Mouse (Mus musculus) testis, adult 2 months (tissue): ENCODE data around the gene Kremen1. TPM values are rescaled to one million over a fixed set of nuclear protein-coding genes. Genes with fewer than 3 reads are reported as not detected.

ENCODE experiments used
- H3K27ac ChIP-seq: fragments of 200-500 bp; 2 replicates; pipeline ENCODE4 v1.5.1; 2012; ENCODE audit warnings: low read depth, low read length; ENCODE audit not compliant: control insufficient read depth, insufficient read depth
- H3K27me3 ChIP-seq: fragments of 200-500 bp; 2 replicates; pipeline ENCODE4 v1.6.1; 2012; ENCODE audit warnings: mild to moderate bottlenecking, low read length, moderate library complexity; ENCODE audit not compliant: control insufficient read depth, insufficient read depth
- H3K36me3 ChIP-seq: fragments of 200-500 bp; 2 replicates; pipeline ENCODE4 v1.6.1; 2012; ENCODE audit warnings: mild to moderate bottlenecking, low read length; ENCODE audit not compliant: control insufficient read depth, insufficient read depth
- H3K4me1 ChIP-seq: fragments of 200-500 bp; 2 replicates; pipeline ENCODE4 v1.6.1; 2012; ENCODE audit warnings: low read length; ENCODE audit not compliant: control insufficient read depth, insufficient read depth
- H3K4me3 ChIP-seq: fragments of 200-500 bp; 2 replicates; pipeline ENCODE4 v1.5.1; 2012; ENCODE audit warnings: low read depth, mild to moderate bottlenecking, low read length, moderate library complexity, mixed read lengths; ENCODE audit not compliant: control insufficient read depth
- CTCF ChIP-seq: fragments of 200-500 bp; IDR thresholded peaks from 2 replicates; pipeline ENCODE4 v1.5.1; 2012; ENCODE audit warnings: low read depth, mild to moderate bottlenecking, inconsistent platforms, low read length, moderate library complexity; ENCODE audit not compliant: control insufficient read depth, insufficient read depth, insufficient replicate concordance
- POLR2A ChIP-seq: fragments of 200-500 bp; IDR thresholded peaks from 2 replicates; pipeline ENCODE4 v1.6.1; 2012; ENCODE audit warnings: low read depth, mild to moderate bottlenecking, inconsistent platforms, low read length, moderate library complexity; ENCODE audit not compliant: control insufficient read depth
- polyA plus RNA-seq: library from polyadenylated mRNA; depleted of rRNA; stranded (reverse); fragments of >200 nt; gene quantifications from 2 replicates; pipeline ENCODE4 v1.2.3, GENCODE M21; 2012

Kremen1 gene
- polyA plus RNA-seq, 1 experiment: 13.5 TPM

DNA sequence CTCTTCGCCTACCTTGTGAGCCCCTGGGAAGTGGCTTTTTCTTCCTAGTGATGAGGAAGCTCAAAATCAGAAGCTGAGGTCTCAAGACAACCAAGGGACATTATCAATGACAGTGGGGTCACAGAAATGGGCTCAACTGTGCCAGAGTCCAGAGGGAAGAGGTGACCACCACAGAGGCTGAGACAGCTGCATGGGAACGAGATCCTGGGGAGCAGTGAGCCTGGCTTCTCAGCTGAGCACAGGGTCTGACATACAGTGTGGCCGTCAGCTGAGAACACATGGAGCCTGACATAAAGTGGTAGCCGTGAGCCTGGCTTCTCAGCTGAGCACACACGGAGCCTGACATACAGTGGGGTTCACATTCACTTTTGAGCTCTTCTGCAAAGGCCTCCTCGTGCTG lies 58.3 kb downstream of the Kremen1 start:
- no peaks in the 10 kb centered on the region for H3K36me3 ChIP-seq
- H3K4me3 ChIP-seq: no peak overlapping the region
- no peak overlapping the region for H3K27ac ChIP-seq
- H3K4me1 ChIP-seq: no peaks in the 10 kb centered on the region
- H3K27me3 ChIP-seq: no peaks in the 10 kb centered on the region
- TF ChIP-seq CTCF (no peak), POLR2A (no peak)

DNA sequence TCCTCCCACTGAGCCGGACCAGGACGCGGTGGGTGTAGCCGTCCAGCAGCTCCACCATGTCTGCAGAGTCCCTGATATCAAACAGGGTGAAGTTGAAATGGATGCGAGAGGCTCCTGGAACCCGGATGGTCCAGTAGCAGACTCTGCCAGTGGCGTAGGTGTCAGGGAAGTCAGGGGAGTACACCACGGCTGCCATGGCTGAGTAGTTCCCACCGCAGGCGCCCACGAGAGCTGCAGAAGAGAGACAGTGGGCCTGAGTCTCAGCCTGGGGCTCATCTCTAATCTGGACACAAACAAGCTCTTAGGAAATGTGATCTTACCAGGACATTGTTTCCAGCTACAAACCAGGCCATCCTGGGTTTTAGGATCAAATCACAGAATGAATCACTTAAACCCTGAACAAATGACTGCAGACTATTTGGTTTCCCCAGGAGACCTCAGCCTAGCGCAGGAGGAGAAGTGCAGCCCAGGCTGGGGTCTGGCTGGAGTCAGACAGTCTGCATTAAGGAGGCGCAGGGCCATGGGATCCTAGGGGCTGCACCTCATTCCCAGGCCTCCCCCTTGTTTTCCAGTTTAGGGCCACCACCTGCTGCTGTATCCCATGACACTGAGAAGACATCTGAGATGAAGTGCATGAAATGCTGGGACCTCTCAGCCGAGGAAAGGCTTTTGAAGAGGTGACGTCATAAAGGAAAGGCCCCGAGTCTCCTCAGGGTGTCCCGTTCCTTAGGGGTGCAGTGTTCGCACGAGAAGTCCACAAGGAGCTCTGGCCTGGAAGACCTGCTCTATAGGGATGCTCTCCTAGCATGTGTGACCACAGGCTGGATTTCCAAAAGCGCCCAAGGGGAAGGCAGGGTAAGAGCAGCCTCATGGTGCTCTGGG lies 59.3 kb downstream of the Kremen1 start:
- Histone ChIP-seq H3K27ac (no peak overlapping the region), H3K4me3 (no peak overlapping the region), H3K27me3 (no peaks in the 10 kb centered on the region), H3K4me1 (no peaks in the 10 kb centered on the region), H3K36me3 (no peaks in the 10 kb centered on the region)
- no peak for TF ChIP-seq CTCF
- no peak for TF ChIP-seq POLR2A

DNA sequence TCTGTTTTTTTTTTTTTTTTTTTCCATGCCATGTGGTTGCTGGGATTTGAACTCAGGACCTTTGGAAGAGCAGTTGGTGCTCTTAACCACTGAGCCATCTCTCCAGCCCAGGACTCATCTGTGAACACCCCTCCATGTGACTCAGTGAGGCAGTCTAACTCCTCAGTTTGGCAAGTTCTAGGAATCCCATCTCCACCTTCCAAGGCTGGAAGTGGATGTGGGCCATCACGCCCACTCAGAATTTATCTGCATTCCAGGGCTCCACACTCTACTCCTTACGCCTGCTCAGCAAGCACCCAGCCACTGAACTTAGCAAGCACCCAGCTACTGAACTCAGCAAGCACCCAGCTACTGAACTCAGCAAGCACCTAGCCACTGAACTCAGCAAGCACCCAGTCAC lies 61.5 kb downstream of the Kremen1 start:
- Histone ChIP-seq H3K27me3 (no peaks in the 10 kb centered on the region), H3K4me3 (no peak overlapping the region), H3K36me3 (no peaks in the 10 kb centered on the region), H3K27ac (no peak overlapping the region), H3K4me1 (no peaks in the 10 kb centered on the region)
- TF ChIP-seq POLR2A (no peak), CTCF (no peak)

DNA sequence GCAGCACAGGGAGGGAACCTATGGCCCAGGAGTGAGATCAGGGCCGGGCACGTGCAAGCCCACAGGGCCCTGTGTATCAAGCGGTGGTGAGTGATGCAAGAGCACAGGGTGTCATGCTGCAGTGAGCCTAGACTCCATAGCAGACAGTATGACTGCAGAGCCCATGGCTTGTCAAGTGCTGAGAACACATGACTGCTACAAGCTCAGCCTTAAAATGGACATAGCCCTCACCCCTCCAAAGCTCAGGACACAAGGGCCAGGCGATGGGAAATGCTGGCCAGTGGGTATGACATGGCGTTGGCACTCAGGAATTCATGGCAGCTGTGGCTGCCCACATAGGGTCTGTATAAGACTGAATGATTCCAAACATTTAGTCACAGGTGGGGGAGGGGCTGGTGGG lies 64.3 kb downstream of the Kremen1 start:
- Histone ChIP-seq H3K27ac (no peak overlapping the region), H3K27me3 (no peaks in the 10 kb centered on the region), H3K36me3 (no peaks in the 10 kb centered on the region), H3K4me1 (no peaks in the 10 kb centered on the region), H3K4me3 (no peak overlapping the region)
- no peak for TF ChIP-seq CTCF
- no peak for TF ChIP-seq POLR2A

DNA sequence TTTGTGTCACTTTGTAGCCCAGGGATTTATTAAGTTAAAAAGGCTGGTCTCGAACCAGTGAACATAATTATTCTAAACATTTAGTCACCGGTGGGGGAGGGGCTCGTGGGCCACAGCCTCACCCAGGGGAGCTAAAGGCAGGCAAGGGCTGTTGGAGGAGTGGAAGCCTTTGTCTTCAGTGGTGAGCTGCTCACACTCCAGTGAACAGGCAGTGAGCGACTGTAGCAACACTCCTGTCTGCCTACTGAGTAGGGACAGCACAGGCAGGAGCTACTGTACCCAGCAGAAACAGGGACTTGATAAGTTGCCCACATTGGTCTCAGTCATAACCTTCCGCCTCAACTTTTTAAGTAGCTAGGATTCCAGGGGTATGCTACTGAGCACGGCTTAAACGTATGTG lies 64.8 kb downstream of the Kremen1 start:
- no peak overlapping the region for H3K27ac ChIP-seq
- H3K4me1 ChIP-seq: no peaks in the 10 kb centered on the region
- no peak overlapping the region for H3K4me3 ChIP-seq
- TF ChIP-seq POLR2A: no peak
- TF ChIP-seq CTCF: no peak
- no peaks in the 10 kb centered on the region for H3K27me3 ChIP-seq
- H3K36me3 ChIP-seq: no peaks in the 10 kb centered on the region

DNA sequence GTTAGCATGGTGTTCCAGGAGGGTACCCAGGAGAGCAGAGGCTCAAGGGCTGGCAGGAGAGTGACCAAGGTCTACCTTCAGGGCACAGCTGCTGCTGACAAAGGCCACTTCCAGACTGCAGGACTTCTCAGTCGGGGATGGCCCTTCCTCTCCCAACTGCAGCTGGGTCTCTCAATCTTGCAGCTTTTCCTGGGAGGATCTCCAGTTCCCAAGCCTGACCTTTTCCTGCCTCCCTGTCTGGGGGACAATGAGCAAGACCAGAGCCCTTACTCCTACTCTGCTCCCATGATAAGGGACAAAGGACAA lies 67.8 kb downstream of the Kremen1 start:
- H3K4me1 ChIP-seq: no peaks in the 10 kb centered on the region
- TF ChIP-seq CTCF: no peak
- no peak for TF ChIP-seq POLR2A
- H3K36me3 ChIP-seq: no peaks in the 10 kb centered on the region
- H3K27me3 ChIP-seq: no peaks in the 10 kb centered on the region
- H3K27ac ChIP-seq: no peak overlapping the region
- H3K4me3 ChIP-seq: no peak overlapping the region

DNA sequence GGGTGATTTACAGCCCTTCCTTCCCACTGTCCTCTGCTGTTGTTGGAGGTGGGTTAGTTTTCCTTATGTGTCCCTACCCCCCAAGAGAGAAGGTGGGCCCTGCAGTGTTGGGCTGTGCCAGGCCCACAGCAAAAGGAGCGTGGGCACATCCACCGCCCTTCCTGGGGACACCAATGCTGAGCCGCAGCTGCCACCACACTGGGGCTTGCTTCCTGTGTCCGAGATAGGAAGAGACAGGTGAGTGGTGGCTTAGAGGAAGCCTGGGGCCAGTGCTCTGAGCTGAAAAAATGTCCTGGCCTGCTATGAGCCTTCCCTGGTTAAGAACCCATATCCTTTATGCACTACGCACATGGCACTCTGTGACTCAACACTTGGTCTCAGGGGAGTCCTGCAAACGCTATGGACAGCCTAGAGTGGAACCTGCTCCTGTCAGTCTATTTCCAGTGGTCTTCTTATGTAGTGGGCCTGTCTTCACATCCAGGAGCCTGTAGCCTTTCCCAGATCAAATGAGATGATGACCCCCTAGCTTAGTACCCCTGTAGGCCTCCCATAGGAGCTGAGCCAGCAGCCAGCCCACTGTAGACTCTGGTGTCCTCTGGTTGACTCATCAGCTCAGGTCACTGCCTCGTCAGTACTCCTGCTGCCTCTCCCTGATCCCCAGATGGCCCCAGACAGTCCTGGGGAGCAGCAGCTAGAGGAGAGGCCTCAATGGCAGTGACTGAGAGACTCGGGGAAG lies 68.3 kb downstream of the Kremen1 start:
- Histone ChIP-seq H3K27ac (no peak overlapping the region), H3K36me3 (no peaks in the 10 kb centered on the region)

More for the DNA sequence above, 68.3 kb downstream of the Kremen1 start:
- Histone ChIP-seq H3K4me1 (no peaks in the 10 kb centered on the region), H3K4me3 (no peak overlapping the region), H3K27me3 (no peaks in the 10 kb centered on the region)
- no peak for TF ChIP-seq CTCF
- no peak for TF ChIP-seq POLR2A
